ENCODE assay signal across 14 mouse cellular contexts in the genomic region with DNA sequence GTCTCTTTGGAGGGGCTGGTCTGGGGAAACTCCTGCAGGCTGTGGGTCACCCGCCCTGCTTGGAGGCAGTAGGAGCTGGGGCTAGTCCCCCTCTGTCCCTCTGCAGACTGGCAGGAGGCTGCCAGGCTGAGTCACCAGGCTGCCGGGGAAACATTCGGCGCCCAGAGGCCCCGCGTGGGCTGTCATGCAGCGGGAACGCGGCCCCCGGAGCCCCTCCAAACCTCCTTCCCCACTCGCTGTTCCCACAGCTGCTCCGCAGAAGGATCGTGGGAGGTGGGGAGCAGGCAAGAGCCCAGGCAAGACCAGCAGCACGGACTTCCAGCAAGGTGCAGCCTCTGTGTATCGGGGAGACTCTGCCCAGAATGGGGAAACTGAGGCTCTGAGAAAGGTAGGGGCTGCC. TPM values are rescaled to one million over a fixed set of nuclear protein-coding genes. Genes with fewer than 3 reads are reported as not detected.
DNase-seq lines count a peak whose midpoint lies in the region; ATAC-seq lines count a peak whose summit lies in the region.
"Had no signal": no experiment of that assay in that cellular context is flagged by ENCODE, and none has a peak within 500 bp of the region (broad histone marks: within the 10 kb centered on the region; RNA-seq: fewer than 3 reads in every experiment).

No protein-coding gene starts in this region.

- peaks cover 24% of the 10 kb centered on the region for H3K4me1 ChIP-seq in heart, embryonic 16.5 days (ENCODE audit: control insufficient read depth, insufficient read depth, low read length)
- peaks cover 93% of the 10 kb centered on the region for H3K4me1 ChIP-seq in megakaryocyte, embryonic 14.5 days
- H3K4me1 ChIP-seq in liver, embryonic 15.5 days (replicated peaks), result peaks cover 60% of the 10 kb centered on the region

- H3K27ac ChIP-seq in heart, embryonic 16.5 days (ENCODE audit: low read length), result no peak overlapping the region
- no peak overlapping the region for H3K27ac ChIP-seq in liver, embryonic 15.5 days (replicated peaks)
- H3K27ac ChIP-seq: neural tube, embryonic 12.5 days had no signal

- no peak overlapping the region for H3K4me2 ChIP-seq in heart, embryonic 16.5 days (ENCODE audit: low read depth, low read length)
- H3K4me2 ChIP-seq in liver, embryonic 15.5 days, result peak overlapping the region; percentile 36
- H3K4me2 ChIP-seq: lung, embryonic 15.5 days; neural tube, embryonic 12.5 days had no signal

- H3K9me3 ChIP-seq in heart, embryonic 16.5 days (replicated peaks; ENCODE audit: control insufficient read depth, low read length), result no peaks in the 10 kb centered on the region
- no peaks in the 10 kb centered on the region for H3K9me3 ChIP-seq in megakaryocyte, embryonic 14.5 days
- H3K9me3 ChIP-seq in liver, embryonic 15.5 days (replicated peaks), result no peaks in the 10 kb centered on the region
- H3K9me3 ChIP-seq: G1E; lung, embryonic 15.5 days; neural tube, embryonic 12.5 days had no signal

- WGBS in heart, embryonic 16.5 days, result 57% methylated on average over 15 of the region's 15 CpGs
- WGBS in liver, embryonic 15.5 days (ENCODE audit: insufficient replicate concordance), result 39% methylated on average over 15 of the region's 15 CpGs

- no peaks in the 10 kb centered on the region for H3K36me3 ChIP-seq in heart, embryonic 16.5 days (ENCODE audit: control insufficient read depth, insufficient read depth)
- H3K36me3 ChIP-seq in megakaryocyte, embryonic 14.5 days (replicated peaks; ENCODE audit: low read length), result peaks cover 22% of the 10 kb centered on the region
- no peaks in the 10 kb centered on the region for H3K36me3 ChIP-seq in liver, embryonic 15.5 days (replicated peaks)
- H3K36me3 ChIP-seq: G1E; lung, embryonic 15.5 days; neural tube, embryonic 12.5 days had no signal

- no peak for ATAC-seq in heart, embryonic 16.5 days (replicated peaks; ENCODE audit: extremely low read depth, insufficient read depth, low FRiP score)
- ATAC-seq in megakaryocyte, adult 5-6 weeks (ENCODE audit: poor library complexity, severe bottlenecking), result no peak
- peak; percentile 7; the same call in 1 of the 2 replicates for ATAC-seq in granulocyte monocyte progenitor cell, adult 5-6 weeks (replicated peaks; ENCODE audit: poor library complexity, severe bottlenecking)
- ATAC-seq in liver, embryonic 15.5 days (ENCODE audit: insufficient read depth), result no peak

- H3K27me3 ChIP-seq in heart, embryonic 16.5 days (ENCODE audit: control insufficient read depth, insufficient read depth, low read length), result no peaks in the 10 kb centered on the region
- H3K27me3 ChIP-seq in megakaryocyte, embryonic 14.5 days (replicated peaks), result no peaks in the 10 kb centered on the region
- H3K27me3 ChIP-seq in liver, embryonic 15.5 days, result peaks cover 14% of the 10 kb centered on the region
- H3K27me3 ChIP-seq: lung, embryonic 15.5 days; neural tube, embryonic 12.5 days had no signal

- no peak overlapping the region for H3K4me3 ChIP-seq in heart, embryonic 16.5 days (ENCODE audit: low read length)
- H3K4me3 ChIP-seq in megakaryocyte, embryonic 14.5 days (replicated peaks), result peak overlapping the region; percentile 93
- no peak overlapping the region for H3K4me3 ChIP-seq in liver, embryonic 15.5 days (replicated peaks)
- H3K4me3 ChIP-seq: lung, embryonic 15.5 days; neural tube, embryonic 12.5 days had no signal

- H3K9ac ChIP-seq in heart, embryonic 16.5 days (ENCODE audit: low read length), result peak overlapping the region; percentile 3; the same call in 1 of the 2 replicates
- H3K9ac ChIP-seq in liver, embryonic 15.5 days, result no peak overlapping the region
- H3K9ac ChIP-seq: lung, embryonic 15.5 days; neural tube, embryonic 12.5 days had no signal

- DNase-seq in heart, adult 9 months (ENCODE audit: low spot score in 2 of 2), result no peak
- no peak for DNase-seq in MN1 (ENCODE audit: low spot score)
- no peak for DNase-seq in cerebellum, adult 9-11 months
- DNase-seq: adrenal gland, postnatal 14 days; cerebellum, adult 8-10 months; kidney, postnatal 10 days had no signal

RNA-seq across cellular contexts. Expression of a gene that starts 4.5 kb away (rescaled TPM):
- 26.6 and 30.2 TPM in 2 replicates for polyA plus RNA-seq in heart, embryonic 16.5 days (2015; fragmentation: Nextera tagmentation; extraction: Ambion mirVana)
- polyA plus RNA-seq in megakaryocyte, embryonic 14.5 days (2012; ENCODE audit: insufficient read depth, low replicate concordance), result 192 and 246 TPM in 2 replicates
- total RNA-seq in megakaryocyte, adult 5-6 weeks (2015), result 1.6 and 3.5 TPM in 2 replicates
- 2.9 and 8.0 TPM in 2 replicates for total RNA-seq in megakaryocyte, adult 5-6 weeks (2017)
- total RNA-seq in granulocyte monocyte progenitor cell, adult 5-6 weeks (2014; fragmentation: Nextera tagmentation), result 5.4 and 12.3 TPM in 2 replicates
- total RNA-seq in granulocyte monocyte progenitor cell, adult 5-6 weeks (2017), result 6.5 and 12.3 TPM in 2 replicates
- polyA plus RNA-seq in liver, embryonic 15.5 days (2015; fragmentation: Nextera tagmentation; extraction: Ambion mirVana), result 4.9 and 5.9 TPM in 2 replicates

RNA-seq across cellular contexts. Expression of a gene that starts 24.1 kb away (rescaled TPM):
- polyA plus RNA-seq in heart, embryonic 16.5 days (2015; fragmentation: Nextera tagmentation; extraction: Ambion mirVana), result 34.1 and 34.2 TPM in 2 replicates
- polyA plus RNA-seq in megakaryocyte, embryonic 14.5 days (2012; ENCODE audit: insufficient read depth, low replicate concordance), result 29.5 and 36.4 TPM in 2 replicates
- 17.9 and 19.9 TPM in 2 replicates for total RNA-seq in megakaryocyte, adult 5-6 weeks (2015)
- 53.6 and 81.7 TPM in 2 replicates for total RNA-seq in megakaryocyte, adult 5-6 weeks (2017)
- 45.9 and 66.8 TPM in 2 replicates for total RNA-seq in granulocyte monocyte progenitor cell, adult 5-6 weeks (2014; fragmentation: Nextera tagmentation)
- 139 and 177 TPM in 2 replicates for total RNA-seq in granulocyte monocyte progenitor cell, adult 5-6 weeks (2017)
- 19.5 and 22.4 TPM in 2 replicates for polyA plus RNA-seq in liver, embryonic 15.5 days (2015; fragmentation: Nextera tagmentation; extraction: Ambion mirVana)

RNA-seq across cellular contexts. Expression of a gene that starts 24.1 kb away (rescaled TPM):
- 326 and 334 TPM in 2 replicates for polyA plus RNA-seq in heart, embryonic 16.5 days (2015; fragmentation: Nextera tagmentation; extraction: Ambion mirVana)
- 335 and 566 TPM in 2 replicates for polyA plus RNA-seq in megakaryocyte, embryonic 14.5 days (2012; ENCODE audit: insufficient read depth, low replicate concordance)
- total RNA-seq in megakaryocyte, adult 5-6 weeks (2015), result 163 and 178 TPM in 2 replicates
- total RNA-seq in megakaryocyte, adult 5-6 weeks (2017), result 89.1 and 96.1 TPM in 2 replicates
- 209 and 240 TPM in 2 replicates for total RNA-seq in granulocyte monocyte progenitor cell, adult 5-6 weeks (2014; fragmentation: Nextera tagmentation)
- 132 and 155 TPM in 2 replicates for total RNA-seq in granulocyte monocyte progenitor cell, adult 5-6 weeks (2017)
- polyA plus RNA-seq in liver, embryonic 15.5 days (2015; fragmentation: Nextera tagmentation; extraction: Ambion mirVana), result 190 and 246 TPM in 2 replicates

RNA-seq across cellular contexts. Expression of a gene that starts 37.4 kb away (rescaled TPM):
- 1.3 TPM in 2 replicates for polyA plus RNA-seq in heart, embryonic 16.5 days (2015; fragmentation: Nextera tagmentation; extraction: Ambion mirVana)
- 0.55 and 1.8 TPM in 2 replicates for polyA plus RNA-seq in megakaryocyte, embryonic 14.5 days (2012; ENCODE audit: insufficient read depth, low replicate concordance)
- total RNA-seq in megakaryocyte, adult 5-6 weeks (2015), result not detected in 2 replicates
- not detected in 2 replicates for total RNA-seq in megakaryocyte, adult 5-6 weeks (2017)
- total RNA-seq in granulocyte monocyte progenitor cell, adult 5-6 weeks (2014; fragmentation: Nextera tagmentation), result not detected in 2 replicates
- total RNA-seq in granulocyte monocyte progenitor cell, adult 5-6 weeks (2017), result not detected in 2 replicates
- polyA plus RNA-seq in liver, embryonic 15.5 days (2015; fragmentation: Nextera tagmentation; extraction: Ambion mirVana), result 0.13 and 0.25 TPM in 2 replicates
- polyA plus RNA-seq: G1E had no signal

RNA-seq across cellular contexts. Expression of a gene that starts 43.9 kb away (rescaled TPM):
- 19.6 and 22.1 TPM in 2 replicates for polyA plus RNA-seq in heart, embryonic 16.5 days (2015; fragmentation: Nextera tagmentation; extraction: Ambion mirVana)
- polyA plus RNA-seq in megakaryocyte, embryonic 14.5 days (2012; ENCODE audit: insufficient read depth, low replicate concordance), result 22.2 and 27.8 TPM in 2 replicates
- 4.4 and 4.5 TPM in 2 replicates for total RNA-seq in megakaryocyte, adult 5-6 weeks (2015)
- total RNA-seq in megakaryocyte, adult 5-6 weeks (2017), result 2.6 and 5.6 TPM in 2 replicates
- 4.9 and 6.9 TPM in 2 replicates for total RNA-seq in granulocyte monocyte progenitor cell, adult 5-6 weeks (2014; fragmentation: Nextera tagmentation)
- total RNA-seq in granulocyte monocyte progenitor cell, adult 5-6 weeks (2017), result 8.0 and 9.4 TPM in 2 replicates
- polyA plus RNA-seq in liver, embryonic 15.5 days (2015; fragmentation: Nextera tagmentation; extraction: Ambion mirVana), result 12.4 and 15.2 TPM in 2 replicates
